Comparison of ENCODE assay signal across 26 mouse cellular contexts in the genomic region with DNA sequence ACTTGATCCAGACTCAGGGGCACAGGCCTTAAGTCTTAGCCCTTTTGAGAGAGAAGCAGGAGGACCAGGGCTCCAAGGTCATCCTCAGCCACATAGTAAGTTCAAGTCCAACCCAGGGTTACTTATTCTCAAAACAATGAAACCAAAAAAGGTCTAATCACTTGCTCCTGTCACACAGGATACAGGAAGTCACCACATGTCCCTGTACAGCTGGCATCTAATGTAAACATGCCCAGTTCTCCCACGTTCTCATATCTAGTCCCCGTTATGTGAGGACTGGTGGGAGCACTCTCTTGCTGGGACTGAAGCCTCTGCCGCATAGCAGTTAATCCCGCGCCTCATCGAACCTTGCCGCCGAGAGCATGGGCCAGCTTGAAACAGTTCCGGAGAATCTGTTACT. TPM values are rescaled to one million over a fixed set of nuclear protein-coding genes. Genes with fewer than 3 reads are reported as not detected.
A peak's percentile ranks its signal among the peaks of the same experiment; 100 is the strongest.
DNase-seq lines count a peak whose midpoint lies in the region; ATAC-seq and TF ChIP-seq lines count a peak whose summit lies in the region.
"Had no signal": no experiment of that assay in that cellular context is flagged by ENCODE, and none has a peak within 500 bp of the region (broad histone marks: within the 10 kb centered on the region; RNA-seq: fewer than 3 reads in every experiment).

No protein-coding gene starts in this region.

- TF ChIP-seq EP300 in lung, postnatal 0 days (IDR thresholded peaks at IDR 0.05) = peak; percentile 80

- no peak overlapping the region for H3K4me3 ChIP-seq in lung, embryonic 15.5 days
- no peak overlapping the region for H3K4me3 ChIP-seq in lung, postnatal 0 days (ENCODE audit: low read depth, low read length)
- no peak overlapping the region for H3K4me3 ChIP-seq in midbrain, embryonic 10.5 days
- H3K4me3 ChIP-seq in midbrain, embryonic 11.5 days (ENCODE audit: low read depth, low read length) = no peak overlapping the region
- H3K4me3 ChIP-seq: embryonic facial prominence, embryonic 13.5 days; embryonic facial prominence, embryonic 15.5 days; erythroblast, embryonic 14.5 days; forebrain, embryonic 10.5 days; forebrain, embryonic 12.5 days had no signal

- WGBS in lung, embryonic 15.5 days = 72% methylated on average over 9 of the region's 9 CpGs
- WGBS in lung, postnatal 0 days = 65% methylated on average over 9 of the region's 9 CpGs
- WGBS in midbrain, embryonic 10.5 days = 82% methylated on average over 9 of the region's 9 CpGs
- WGBS in midbrain, embryonic 11.5 days = 81% methylated on average over 9 of the region's 9 CpGs

- no peaks in the 10 kb centered on the region for H3K9me3 ChIP-seq in lung, embryonic 15.5 days
- H3K9me3 ChIP-seq in lung, postnatal 0 days (ENCODE audit: low read length) = no peaks in the 10 kb centered on the region
- H3K9me3 ChIP-seq in midbrain, embryonic 10.5 days (replicated peaks) = no peaks in the 10 kb centered on the region
- H3K9me3 ChIP-seq in midbrain, embryonic 11.5 days (ENCODE audit: control insufficient read depth, low read length) = no peaks in the 10 kb centered on the region
- H3K9me3 ChIP-seq: embryonic facial prominence, embryonic 13.5 days; embryonic facial prominence, embryonic 15.5 days; forebrain, embryonic 10.5 days; forebrain, embryonic 12.5 days; G1E had no signal

- H3K9ac ChIP-seq in lung, embryonic 15.5 days = no peak overlapping the region
- H3K9ac ChIP-seq in lung, postnatal 0 days (replicated peaks; ENCODE audit: low read depth) = no peak overlapping the region
- no peak overlapping the region for H3K9ac ChIP-seq in midbrain, embryonic 11.5 days (ENCODE audit: low read length)
- H3K9ac ChIP-seq: embryonic facial prominence, embryonic 13.5 days; embryonic facial prominence, embryonic 15.5 days; forebrain, embryonic 12.5 days had no signal

- ATAC-seq in lung, embryonic 15.5 days (ENCODE audit: borderline replicate concordance, extremely low read depth, low FRiP score, low TSS enrichment) = no peak
- peak; percentile 59 for ATAC-seq in lung, postnatal 0 days
- ATAC-seq in midbrain, embryonic 11.5 days (ENCODE audit: low FRiP score) = no peak
- ATAC-seq: activated CD4-positive, CD25-positive, alpha-beta regulatory T cell, adult 4 months; forebrain, embryonic 14.5 days; Patski had no signal

- H3K27ac ChIP-seq in lung, embryonic 15.5 days = peak overlapping the region; percentile 33; the same call in 1 of the 2 replicates
- no peak overlapping the region for H3K27ac ChIP-seq in lung, postnatal 0 days (ENCODE audit: low read length)
- H3K27ac ChIP-seq in midbrain, embryonic 10.5 days (replicated peaks) = 0 out of 2 replicates have a peak overlapping the region, but pooled peaks have one; percentile 18
- H3K27ac ChIP-seq in midbrain, embryonic 11.5 days (ENCODE audit: low read depth, low read length) = no peak overlapping the region
- H3K27ac ChIP-seq: embryonic facial prominence, embryonic 13.5 days; embryonic facial prominence, embryonic 15.5 days; forebrain, embryonic 10.5 days; forebrain, embryonic 12.5 days had no signal

- TF ChIP-seq CTCF in lung, postnatal 0 days (IDR thresholded peaks at IDR 0.05) = no peak

- peaks cover 3% of the 10 kb centered on the region; the same call in 1 of the 2 replicates for H3K4me1 ChIP-seq in lung, embryonic 15.5 days
- no peaks in the 10 kb centered on the region; the same call in 1 of the 2 replicates for H3K4me1 ChIP-seq in lung, postnatal 0 days (ENCODE audit: insufficient read depth, low read depth, low read length)
- peaks cover 41% of the 10 kb centered on the region for H3K4me1 ChIP-seq in midbrain, embryonic 10.5 days
- H3K4me1 ChIP-seq in midbrain, embryonic 11.5 days (ENCODE audit: control insufficient read depth, insufficient read depth, low read length) = no peaks in the 10 kb centered on the region

- no peak for DNase-seq in lung, postnatal 10 days
- peak; percentile 19 for DNase-seq in lung, postnatal 0 days (ENCODE audit: low spot score)
- no peak for DNase-seq in lung, postnatal 4 days
- no peak for DNase-seq in midbrain, embryonic 10.5 days (ENCODE audit: low spot score)
- DNase-seq in midbrain, embryonic 11.5 days (ENCODE audit: low spot score, missing footprints) = no peak
- no peak for DNase-seq in adrenal gland, adult 2 months
- DNase-seq: adrenal gland, postnatal 10 days; adrenal gland, postnatal 25 days; B cell, adult 2 months; cerebellum, adult 11 months; cerebellum, adult 18-20 months; cerebellum, adult 8-10 months; cerebellum, adult 9-11 months; cerebellum, postnatal 14 days; cerebellum, postnatal 36 days; embryo, embryonic 11 days had no signal

- peaks cover 12% of the 10 kb centered on the region; the same call in 1 of the 2 replicates for H3K27me3 ChIP-seq in lung, embryonic 15.5 days
- H3K27me3 ChIP-seq in lung, postnatal 0 days (replicated peaks; ENCODE audit: insufficient read depth, low read length) = 0 out of 2 replicates have a peak, but pooled peaks cover 6% of the 10 kb centered on the region
- peaks cover 7% of the 10 kb centered on the region; the same call in 1 of the 2 replicates for H3K27me3 ChIP-seq in midbrain, embryonic 10.5 days (ENCODE audit: low read depth, poor library complexity, severe bottlenecking)
- H3K27me3 ChIP-seq in midbrain, embryonic 11.5 days (ENCODE audit: control insufficient read depth, insufficient read depth, low read length) = no peaks in the 10 kb centered on the region; the same call in 1 of the 2 replicates
- H3K27me3 ChIP-seq: Patski had no signal

- no peaks in the 10 kb centered on the region for H3K36me3 ChIP-seq in lung, embryonic 15.5 days
- H3K36me3 ChIP-seq in lung, postnatal 0 days (ENCODE audit: insufficient read depth, low read length) = no peaks in the 10 kb centered on the region
- no peaks in the 10 kb centered on the region for H3K36me3 ChIP-seq in midbrain, embryonic 10.5 days
- H3K36me3 ChIP-seq in midbrain, embryonic 11.5 days (ENCODE audit: control insufficient read depth, insufficient read depth, low read length) = no peaks in the 10 kb centered on the region
- H3K36me3 ChIP-seq: embryonic facial prominence, embryonic 13.5 days; embryonic facial prominence, embryonic 15.5 days; forebrain, embryonic 10.5 days; forebrain, embryonic 12.5 days; G1E had no signal

- H3K4me2 ChIP-seq in lung, embryonic 15.5 days = no peak overlapping the region
- no peak overlapping the region for H3K4me2 ChIP-seq in lung, postnatal 0 days (replicated peaks; ENCODE audit: low read depth, low read length)
- H3K4me2 ChIP-seq in midbrain, embryonic 11.5 days = no peak overlapping the region
- H3K4me2 ChIP-seq: embryonic facial prominence, embryonic 13.5 days; embryonic facial prominence, embryonic 15.5 days; forebrain, embryonic 12.5 days had no signal

RNA-seq across cellular contexts. Expression of gene Galnt10, which starts 30.7 kb away (rescaled TPM):
- polyA plus RNA-seq in lung, embryonic 15.5 days (2015; fragmentation: Nextera tagmentation; extraction: Ambion mirVana) = 15.1 and 15.3 TPM in 2 replicates
- polyA plus RNA-seq in lung, postnatal 0 days (2015; fragmentation: Nextera tagmentation; extraction: Ambion mirVana) = 6.1 and 6.4 TPM in 2 replicates
- polyA plus RNA-seq in midbrain, embryonic 10.5 days (2016; fragmentation: Nextera tagmentation; extraction: Ambion mirVana) = 28.1 and 30.7 TPM in 2 replicates
- polyA plus RNA-seq in midbrain, embryonic 11.5 days (2014; fragmentation: Nextera tagmentation; extraction: Ambion mirVana) = 12.1 and 13.9 TPM in 2 replicates
- total RNA-seq in adrenal gland, adult 2 months (2021) = 10 to 100 TPM; 50.2 to 54.5 TPM
- 23.7 and 33.8 TPM in 2 replicates for polyA plus RNA-seq in adrenal gland, adult 2 months (2012; rRNA removed)

Comparison
In these comparisons a context has a peak if more than half of its experiments do, and no peak if none do; other contexts are left out.
1. H3K27ac ChIP-seq: peak in lung, embryonic 15.5 days (single experiment) and midbrain, embryonic 10.5 days (single experiment); none in lung, postnatal 0 days (single experiment) and midbrain, embryonic 11.5 days (single experiment).